Comparison of ENCODE assay signal across 10 mouse cellular contexts in the genomic region with DNA sequence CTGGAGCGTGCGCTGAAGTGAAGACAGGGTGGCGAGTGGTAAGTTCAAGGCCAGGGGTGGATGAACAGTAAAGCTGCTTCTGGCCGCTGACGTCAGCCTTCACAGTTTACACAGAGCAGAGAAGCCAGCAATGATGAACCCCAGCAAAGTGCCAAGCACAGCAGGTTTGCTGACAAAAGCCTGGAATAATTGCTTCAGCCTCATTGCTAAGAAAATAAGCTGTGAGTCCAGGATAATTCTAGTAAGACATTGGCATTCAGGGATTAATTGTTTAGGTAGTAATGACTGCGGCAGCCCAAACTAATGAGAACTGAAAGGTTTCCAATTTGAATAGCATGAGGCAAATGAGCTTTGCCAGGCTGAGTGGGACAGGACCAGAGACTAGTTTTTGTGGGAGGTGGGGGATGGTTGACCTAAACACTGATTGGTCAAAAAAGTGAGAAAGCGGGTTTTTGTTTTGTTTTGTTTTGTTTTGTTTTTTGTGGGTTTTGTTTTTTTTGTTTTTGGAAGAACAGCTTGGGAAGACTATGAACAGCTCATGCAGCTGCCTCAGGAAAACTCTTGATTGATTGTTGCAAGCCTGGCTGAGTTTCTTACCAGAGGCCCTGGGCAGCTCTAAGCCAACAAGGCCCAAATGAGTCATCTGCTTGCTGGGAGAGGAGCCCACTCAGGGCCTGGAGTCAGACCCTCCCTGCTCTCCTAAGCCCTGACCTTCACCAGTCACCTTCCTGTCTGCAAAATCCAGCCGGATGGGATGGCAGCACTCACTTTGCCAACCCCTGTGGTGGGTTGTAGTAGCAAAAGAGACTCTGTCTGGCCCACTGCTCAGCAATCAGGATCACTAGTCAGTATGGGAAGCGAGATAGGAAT. TPM values are rescaled to one million over a fixed set of nuclear protein-coding genes. Genes with fewer than 3 reads are reported as not detected.
DNase-seq lines count a peak whose midpoint lies in the region; ATAC-seq and TF ChIP-seq lines count a peak whose summit lies in the region.
"Had no signal": no experiment of that assay in that cellular context is flagged by ENCODE, and none has a peak within 500 bp of the region (broad histone marks: within the 10 kb centered on the region; RNA-seq: fewer than 3 reads in every experiment).

No protein-coding gene starts in this region.

- H3K27ac ChIP-seq in layer of hippocampus, adult 2 months, result peak overlapping the region; percentile 72
- peak overlapping the region; percentile 79 for H3K27ac ChIP-seq in forebrain, embryonic 11.5 days (ENCODE audit: low read depth, low read length)
- peak overlapping the region; percentile 49; the same call in 1 of the 2 replicates for H3K27ac ChIP-seq in midbrain, embryonic 10.5 days (replicated peaks)
- H3K27ac ChIP-seq in limb, embryonic 10.5 days, result no peak overlapping the region
- H3K27ac ChIP-seq: macrophage had no signal

- H3K36me3 ChIP-seq in forebrain, embryonic 11.5 days (ENCODE audit: control insufficient read depth, insufficient read depth, low read length), result no peaks in the 10 kb centered on the region
- H3K36me3 ChIP-seq in midbrain, embryonic 10.5 days, result no peaks in the 10 kb centered on the region
- H3K36me3 ChIP-seq in limb, embryonic 10.5 days, result no peaks in the 10 kb centered on the region

- no peaks in the 10 kb centered on the region for H3K27me3 ChIP-seq in forebrain, embryonic 11.5 days (ENCODE audit: control insufficient read depth, insufficient read depth, low read length)
- no peaks in the 10 kb centered on the region for H3K27me3 ChIP-seq in midbrain, embryonic 10.5 days (ENCODE audit: low read depth, poor library complexity, severe bottlenecking)
- no peaks in the 10 kb centered on the region for H3K27me3 ChIP-seq in limb, embryonic 10.5 days (ENCODE audit: low read depth, poor library complexity, severe bottlenecking)

- H3K9ac ChIP-seq in forebrain, embryonic 11.5 days (ENCODE audit: low read length), result no peak overlapping the region

- ATAC-seq in forebrain, embryonic 11.5 days (replicated peaks; ENCODE audit: low FRiP score), result peak; percentile 93
- ATAC-seq in megakaryocyte progenitor cell, adult 5-6 weeks (replicated peaks; ENCODE audit: poor library complexity), result no peak

- H3K4me1 ChIP-seq in forebrain, embryonic 11.5 days (replicated peaks; ENCODE audit: control insufficient read depth, insufficient read depth, low read length), result peaks cover 6% of the 10 kb centered on the region
- H3K4me1 ChIP-seq in midbrain, embryonic 10.5 days, result peaks cover 14% of the 10 kb centered on the region
- 0 out of 2 replicates have a peak, but pooled peaks cover 2% of the 10 kb centered on the region for H3K4me1 ChIP-seq in limb, embryonic 10.5 days

- no peak for DNase-seq in layer of hippocampus, adult 2 months (ENCODE audit: low spot score in 2 of 2)
- no peak for DNase-seq in layer of hippocampus, adult 11-12 months (ENCODE audit: low spot score)
- peak; percentile 80 for DNase-seq in adrenal gland, adult 2 months
- DNase-seq in forebrain, embryonic 11.5 days (ENCODE audit: low spot score), result peak; percentile 80
- no peak for DNase-seq in midbrain, embryonic 10.5 days (ENCODE audit: low spot score)
- no peak for DNase-seq in cerebellum, postnatal 36 days
- DNase-seq in limb, embryonic 10.5 days (ENCODE audit: low spot score), result no peak
- DNase-seq: thymus, postnatal 25 days had no signal

- no peak for TF ChIP-seq CTCF in layer of hippocampus, adult 2 months (conservative IDR thresholded peaks at IDR 0.05)

- H3K4me2 ChIP-seq in forebrain, embryonic 11.5 days (ENCODE audit: low read depth, low read length, severe bottlenecking), result no peak overlapping the region

- H3K9me3 ChIP-seq in forebrain, embryonic 11.5 days (ENCODE audit: control insufficient read depth, low read length), result peaks cover 2% of the 10 kb centered on the region; the same call in 1 of the 2 replicates
- H3K9me3 ChIP-seq in midbrain, embryonic 10.5 days (replicated peaks), result no peaks in the 10 kb centered on the region
- H3K9me3 ChIP-seq in limb, embryonic 10.5 days (replicated peaks), result no peaks in the 10 kb centered on the region

- WGBS in forebrain, embryonic 11.5 days, result 34% methylated on average over 9 of the region's 9 CpGs
- whole genome bisulfite sequencing in midbrain, embryonic 10.5 days, result 74% methylated on average over 9 of the region's 9 CpGs
- WGBS in limb, embryonic 10.5 days, result 83% methylated on average over 9 of the region's 9 CpGs

- H3K4me3 ChIP-seq in layer of hippocampus, adult 2 months, result no peak overlapping the region
- H3K4me3 ChIP-seq in forebrain, embryonic 11.5 days (ENCODE audit: low read depth, low read length), result no peak overlapping the region
- no peak overlapping the region for H3K4me3 ChIP-seq in midbrain, embryonic 10.5 days
- no peak overlapping the region for H3K4me3 ChIP-seq in limb, embryonic 10.5 days

RNA-seq across cellular contexts. Expression of a gene that starts 17.5 kb away (rescaled TPM):
- 1 to 10 TPM; 7.7 to 8.5 TPM for total RNA-seq in layer of hippocampus, adult 2 months (2021)
- under 1 TPM; 0.09 to 0.21 TPM for total RNA-seq in adrenal gland, adult 2 months (2021)
- polyA plus RNA-seq in adrenal gland, adult 2 months (2012; rRNA removed), result 0.12 and 0.13 TPM in 2 replicates
- polyA plus RNA-seq in forebrain, embryonic 11.5 days (2014; fragmentation: Nextera tagmentation; extraction: Ambion mirVana), result 5.5 TPM in 2 replicates
- 0.33 and 0.66 TPM in 2 replicates for polyA plus RNA-seq in midbrain, embryonic 10.5 days (2016; fragmentation: Nextera tagmentation; extraction: Ambion mirVana)
- not detected in 2 replicates for polyA plus RNA-seq in limb, embryonic 10.5 days (2016; fragmentation: Nextera tagmentation; extraction: Ambion mirVana)
- not detected in 2 replicates for total RNA-seq in megakaryocyte progenitor cell, adult 5-6 weeks (2015)
- total RNA-seq in megakaryocyte progenitor cell, adult 5-6 weeks (2017), result not detected in 2 replicates
- polyA plus RNA-seq: macrophage had no signal

Comparison
In these comparisons a context has a peak if more than half of its experiments do, and no peak if none do; other contexts are left out.
1. DNase-seq: peak in adrenal gland, adult 2 months (single experiment) and forebrain, embryonic 11.5 days (single experiment); none in layer of hippocampus, adult 2 months (0 of 2), layer of hippocampus, adult 11-12 months (single experiment), midbrain, embryonic 10.5 days (single experiment), cerebellum, postnatal 36 days (0 of 2) and limb, embryonic 10.5 days (single experiment).